In the genomic region with DNA sequence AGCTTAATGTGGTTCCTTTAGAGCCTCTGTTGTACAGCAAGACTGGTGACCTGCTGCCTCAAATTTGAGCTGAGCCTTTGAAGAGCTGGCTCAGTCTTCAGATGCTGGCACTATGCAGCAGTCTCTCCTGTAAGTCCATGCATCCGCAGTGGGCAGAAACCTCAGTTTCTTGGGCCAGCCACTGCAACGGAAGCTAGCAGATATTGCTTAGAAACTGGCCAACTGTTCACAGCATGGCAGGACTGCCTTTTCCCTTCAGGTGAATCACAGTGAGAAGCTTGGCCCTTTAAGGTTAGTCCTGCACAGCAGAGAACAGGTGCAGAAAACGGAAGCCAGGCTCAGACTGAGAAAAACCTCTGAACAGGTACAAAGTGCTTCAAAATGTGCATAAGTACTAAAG, we compare ENCODE assay signal across 24 mouse cellular contexts.
"Had no signal": no experiment of that assay in that cellular context is flagged by ENCODE, and none has a peak within 500 bp of the region (broad histone marks: within the 10 kb centered on the region; RNA-seq: fewer than 3 reads in every experiment).

No protein-coding gene starts in this region.

- H3K4me1 ChIP-seq: limb, embryonic 10.5 days; limb, embryonic 13.5 days; liver, embryonic 12.5 days; liver, embryonic 15.5 days; lung, embryonic 15.5 days; megakaryocyte, embryonic 14.5 days; midbrain, embryonic 10.5 days; midbrain, embryonic 13.5 days; neural tube, embryonic 13.5 days; stomach, embryonic 15.5 days had no signal

- H3K27me3 ChIP-seq: limb, embryonic 13.5 days; liver, embryonic 12.5 days; liver, embryonic 15.5 days; lung, embryonic 15.5 days; megakaryocyte, embryonic 14.5 days; midbrain, embryonic 13.5 days; neural tube, embryonic 13.5 days; stomach, embryonic 15.5 days had no signal

- DNase-seq: kidney, postnatal 25 days; layer of hippocampus, adult 9-11 months; liver; lung, adult 18-20 months; lung, postnatal 10 days; lung, postnatal 36 days; retina, postnatal 1 day; right cerebral cortex, postnatal 25 days; spleen, adult 18-20 months; thymus, postnatal 25 days had no signal

- H3K4me3 ChIP-seq: layer of hippocampus, adult 2 months; limb, embryonic 10.5 days; limb, embryonic 13.5 days; liver, embryonic 12.5 days; liver, embryonic 15.5 days; lung, embryonic 15.5 days; megakaryocyte, embryonic 14.5 days; midbrain, embryonic 10.5 days; midbrain, embryonic 13.5 days; myocyte; neural tube, embryonic 13.5 days; stomach, embryonic 15.5 days had no signal

- H3K27ac ChIP-seq: kidney, postnatal 0 days; layer of hippocampus, adult 2 months; limb, embryonic 10.5 days; limb, embryonic 13.5 days; liver, embryonic 12.5 days; liver, embryonic 15.5 days; lung, embryonic 15.5 days; midbrain, embryonic 10.5 days; midbrain, embryonic 13.5 days; neural tube, embryonic 13.5 days; stomach, embryonic 15.5 days had no signal

- ATAC-seq: liver, embryonic 12.5 days; midbrain, embryonic 13.5 days; midbrain, embryonic 16.5 days had no signal
